Mouse (Mus musculus): ENCODE measurements at regions not wholly inside any gene's neighbourhood (a gene's known extent, or its start where the extent isn't known, plus 50 kb on each side); places are given as distances from the start of the nearest gene placed in this dataset.

DNA sequence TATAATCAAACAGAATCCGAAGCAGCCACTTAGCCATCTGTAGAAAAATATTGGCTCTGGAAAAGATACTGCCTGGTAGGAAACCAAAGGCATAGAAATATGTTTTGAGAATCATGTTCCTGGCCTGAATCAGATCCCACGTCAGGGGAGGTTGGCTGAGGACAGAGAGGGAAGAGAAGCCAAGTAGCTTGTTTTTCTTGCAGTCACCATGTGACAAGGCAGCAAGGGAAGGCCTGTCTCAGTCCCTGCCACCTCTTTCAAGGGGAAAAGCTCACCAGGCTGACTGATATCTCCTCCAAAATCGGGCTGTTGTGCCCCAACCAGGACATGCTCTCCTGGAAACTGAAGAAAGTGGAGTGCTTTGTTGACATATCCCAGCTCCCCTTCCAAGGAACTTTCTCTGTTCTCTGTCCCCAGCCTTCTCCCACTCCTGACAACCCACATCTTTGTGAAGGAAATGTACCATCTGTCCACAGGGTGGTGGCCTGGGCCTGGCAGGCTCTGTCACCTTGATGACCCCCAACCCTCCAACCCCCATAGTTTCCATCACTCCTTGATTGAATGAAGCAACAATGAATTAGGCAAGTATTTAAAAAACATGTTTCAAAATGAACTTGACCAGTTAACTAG, 104.3 kb upstream of the Foxn2 start:
- intact Hi-C loops (cut with DNase I): no loop called here
- no peak for DNase-seq

DNA sequence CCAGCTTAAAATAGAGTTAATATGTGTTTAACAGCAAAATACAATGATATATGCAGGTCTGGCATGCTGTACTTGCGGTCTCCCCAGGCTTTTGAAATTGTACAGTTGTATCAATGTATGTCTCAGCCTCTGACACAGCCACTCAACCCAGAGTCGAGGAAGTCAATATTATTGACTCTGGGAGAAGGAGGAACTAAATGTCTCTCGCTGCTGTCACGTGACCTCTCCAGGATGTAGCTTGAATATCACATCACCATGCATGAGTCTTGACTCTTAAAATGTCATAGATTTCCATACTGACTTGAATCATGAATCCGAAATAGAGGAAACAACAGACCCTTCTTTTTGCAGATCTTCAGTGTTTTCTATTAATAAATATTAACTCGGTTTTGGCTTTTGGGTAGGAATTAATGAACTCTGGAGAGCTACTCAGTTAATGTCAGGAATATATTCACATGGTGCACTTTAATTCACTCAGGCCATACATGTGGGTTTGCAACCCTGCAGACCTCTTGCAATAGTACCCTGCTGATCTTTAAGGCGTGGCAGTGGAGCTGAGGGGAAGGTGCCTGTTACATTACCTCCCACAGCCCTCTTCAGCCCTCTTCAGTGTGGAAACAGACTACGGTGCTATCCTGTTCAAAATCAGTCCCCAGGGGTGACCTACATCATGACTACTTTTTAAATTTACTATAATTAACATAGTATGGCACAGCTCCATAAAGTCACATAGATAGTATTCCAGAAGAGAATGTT, 102.7 kb upstream of the Foxn2 start:
- intact Hi-C loops (cut with DNase I): no loop called here

DNA sequence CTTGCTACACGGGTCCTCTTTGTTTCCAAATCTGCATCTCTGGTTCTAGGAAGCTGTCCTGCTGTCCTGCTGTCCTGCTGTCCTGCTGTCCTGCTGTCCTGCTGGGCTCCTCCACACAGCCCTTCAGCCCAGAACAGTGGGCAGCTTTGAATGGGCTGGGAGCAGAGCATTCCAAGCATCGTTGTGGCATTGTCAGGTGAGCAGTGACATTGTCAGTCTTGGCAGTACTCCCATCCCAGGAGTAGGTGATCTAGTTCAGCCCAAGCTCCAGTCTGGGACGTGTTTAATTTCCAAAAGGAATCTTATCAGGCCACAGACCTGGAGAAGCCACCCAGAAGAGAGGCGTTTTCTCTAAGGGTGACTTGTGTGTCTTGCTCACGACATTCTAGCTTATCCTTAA, 99.4 kb upstream of the Foxn2 start:
- DNase-seq: no peak
- intact Hi-C loops (cut with DNase I): no loop called here

More for the DNA sequence above, 102.7 kb upstream of the Foxn2 start:
- no peak for DNase-seq

DNA sequence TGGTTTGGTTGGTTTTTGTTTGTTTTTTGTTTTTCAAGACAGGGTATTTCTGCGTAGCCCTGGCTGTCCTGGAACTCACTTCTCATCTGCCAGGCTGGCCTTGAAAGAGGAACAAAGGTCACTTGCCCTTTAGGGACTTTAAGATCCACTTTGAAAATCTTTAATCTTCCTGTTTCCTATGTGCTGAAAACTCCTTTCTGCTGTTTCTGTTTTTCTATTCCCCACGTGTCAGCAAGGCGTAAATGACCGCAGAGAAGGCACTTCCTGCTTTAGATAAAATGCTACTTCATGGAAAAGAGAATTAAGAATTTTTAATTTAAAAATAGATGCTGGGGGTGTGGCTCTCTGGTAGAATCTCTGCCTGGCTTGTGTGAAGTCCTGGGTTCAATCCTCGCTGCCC, 98.9 kb upstream of the Foxn2 start:
- no peak for DNase-seq
- intact Hi-C loops (cut with DNase I): no loop called here

DNA sequence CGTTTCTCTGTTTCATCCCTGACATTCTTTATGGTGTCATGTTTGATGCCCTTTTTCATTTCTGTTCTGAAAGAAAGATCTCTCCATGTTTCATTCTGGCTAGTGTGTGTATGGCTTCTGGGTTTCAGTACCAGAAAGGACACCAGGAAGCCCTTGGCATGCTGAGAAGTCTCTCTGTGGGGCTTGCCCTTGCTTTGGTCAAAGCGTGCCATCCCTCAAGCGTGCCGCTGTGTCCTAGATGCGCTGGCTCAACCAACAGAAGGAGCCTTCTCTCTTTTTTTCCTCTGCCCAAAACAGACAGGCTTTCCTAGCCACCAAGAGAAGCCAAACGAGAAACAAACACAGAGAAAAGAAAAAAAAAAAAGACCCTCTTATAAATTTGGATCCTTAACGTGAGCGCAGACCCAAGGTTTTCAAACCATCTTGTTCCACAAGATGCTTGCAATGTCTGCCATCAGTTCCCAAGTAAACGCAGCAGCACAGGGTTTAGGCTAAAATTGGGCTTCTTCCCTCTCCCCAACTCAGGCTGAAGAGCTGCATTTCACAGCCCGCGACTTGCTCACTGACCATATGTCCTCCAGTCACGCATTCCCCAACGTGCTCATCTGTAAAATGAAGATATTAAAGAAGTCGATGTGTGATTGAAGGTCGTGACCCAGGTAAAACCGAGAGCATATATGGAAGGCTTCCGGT, 97.3 kb upstream of the Foxn2 start:
- intact Hi-C loops (cut with DNase I): no loop called here
- no peak for DNase-seq

DNA sequence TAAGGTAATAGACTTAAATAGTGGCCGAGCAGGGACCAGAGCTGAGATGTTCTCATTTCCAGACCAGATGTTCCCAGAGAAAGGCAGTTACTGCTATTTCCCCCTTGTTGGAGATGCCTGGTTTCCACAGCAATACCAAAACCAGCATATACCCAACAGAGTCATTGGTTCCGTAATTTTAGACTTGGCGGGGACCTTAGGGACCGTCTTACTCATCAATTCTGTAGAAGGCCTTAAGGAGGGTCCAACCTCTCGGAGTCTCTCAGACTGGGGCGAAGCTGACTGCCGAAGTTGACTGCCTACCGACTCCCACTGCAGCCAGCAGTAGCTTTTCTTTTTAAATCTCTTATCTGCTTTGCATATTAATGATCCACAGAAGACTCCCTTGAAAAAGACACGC, 95.1 kb upstream of the Foxn2 start:
- no peak for DNase-seq
- intact Hi-C loops (cut with DNase I): no loop called here

DNA sequence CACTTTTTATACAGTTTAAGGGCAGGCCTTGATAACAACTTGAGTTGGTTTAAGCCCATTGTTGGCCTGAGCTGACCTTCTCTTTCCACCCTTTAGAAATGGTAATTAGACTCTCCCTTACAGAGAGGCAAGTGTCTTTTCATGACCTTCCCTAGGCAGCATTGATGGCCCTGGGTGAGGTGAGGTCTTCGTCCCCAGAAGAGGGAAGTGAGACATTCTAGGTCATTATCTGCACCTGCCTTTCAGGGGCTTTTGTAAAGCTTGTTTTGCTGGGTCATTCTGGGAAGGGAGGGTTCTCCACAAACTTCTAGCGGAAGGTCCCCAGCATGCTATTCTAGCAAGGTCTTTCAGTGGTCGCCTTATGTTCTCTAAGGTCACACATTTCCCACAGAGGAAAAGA, 93.6 kb upstream of the Foxn2 start:
- intact Hi-C loops (cut with DNase I): no loop called here
- DNase-seq: no peak

DNA sequence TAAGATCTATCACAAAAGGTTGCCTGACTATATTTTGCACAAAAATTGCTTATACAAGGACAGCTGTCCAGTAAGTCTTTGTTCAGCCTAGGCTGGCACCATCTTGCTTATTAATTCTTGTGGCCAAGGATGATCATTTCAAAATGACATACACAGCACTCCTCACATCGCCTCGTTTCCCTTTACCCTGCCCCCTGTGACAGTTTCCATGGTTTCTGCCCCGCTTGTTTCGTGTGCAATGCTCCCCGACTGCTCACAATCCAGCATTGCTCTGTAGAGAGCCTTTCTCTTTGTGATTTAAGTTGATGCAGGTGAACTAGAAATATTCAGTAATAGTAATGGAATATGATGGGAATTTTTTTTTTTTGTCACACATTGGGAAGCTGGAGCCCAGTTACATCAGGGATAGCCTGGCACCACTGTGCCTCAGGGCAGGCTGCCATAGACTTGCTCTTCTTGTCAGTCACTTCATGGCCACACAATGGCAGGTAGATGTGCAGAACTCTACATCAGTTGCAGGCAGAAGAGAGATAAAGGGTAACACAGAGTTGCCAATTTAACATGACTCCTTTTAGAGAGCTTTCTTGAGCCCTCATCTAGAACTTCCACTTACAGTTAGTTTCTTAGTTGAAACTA, 90.6 kb upstream of the Foxn2 start:
- intact Hi-C loops (cut with DNase I): no loop called here
- DNase-seq: no peak

DNA sequence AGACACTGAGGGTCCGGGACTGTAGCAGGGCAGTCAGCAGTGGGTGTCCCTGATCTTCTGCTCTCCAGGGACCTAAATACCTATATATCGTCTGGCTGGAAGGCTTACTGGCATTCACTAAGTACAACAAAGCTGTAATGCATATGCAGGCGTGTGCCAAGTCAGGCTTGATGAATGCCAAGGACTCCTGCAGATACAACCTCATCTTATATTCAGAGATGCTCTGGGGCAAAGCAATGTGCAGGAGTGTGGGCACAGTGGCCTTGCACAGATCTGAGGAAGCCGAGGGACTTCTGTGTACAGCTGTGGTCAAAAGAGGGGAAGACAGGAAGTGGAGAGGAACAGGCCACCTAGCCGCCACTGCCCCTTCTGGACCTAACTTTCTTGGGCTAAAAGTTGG, 89.5 kb upstream of the Foxn2 start:
- intact Hi-C loops (cut with DNase I): no loop called here

DNA sequence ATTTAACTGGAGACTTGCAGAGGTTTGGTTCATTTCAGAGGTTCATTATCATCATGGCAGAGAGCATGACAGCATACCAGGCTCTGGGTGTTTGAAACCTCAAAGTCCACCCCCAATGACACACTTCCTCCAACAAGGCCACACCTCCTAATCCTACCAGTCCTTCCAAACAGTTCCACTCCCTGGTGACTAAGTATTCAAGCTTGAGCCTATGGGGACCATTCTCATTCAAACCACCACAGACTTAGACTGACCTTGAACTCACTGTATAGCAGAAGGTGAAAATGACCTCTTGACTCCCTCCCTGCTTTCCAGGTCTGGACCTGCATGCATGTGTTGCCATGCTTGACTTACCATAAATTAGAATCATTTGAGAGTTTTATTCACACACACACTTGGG, 87.6 kb upstream of the Foxn2 start:
- DNase-seq: no peak
- intact Hi-C loops (cut with DNase I): no loop called here

More for the DNA sequence above, 89.5 kb upstream of the Foxn2 start:
- DNase-seq: no peak

DNA sequence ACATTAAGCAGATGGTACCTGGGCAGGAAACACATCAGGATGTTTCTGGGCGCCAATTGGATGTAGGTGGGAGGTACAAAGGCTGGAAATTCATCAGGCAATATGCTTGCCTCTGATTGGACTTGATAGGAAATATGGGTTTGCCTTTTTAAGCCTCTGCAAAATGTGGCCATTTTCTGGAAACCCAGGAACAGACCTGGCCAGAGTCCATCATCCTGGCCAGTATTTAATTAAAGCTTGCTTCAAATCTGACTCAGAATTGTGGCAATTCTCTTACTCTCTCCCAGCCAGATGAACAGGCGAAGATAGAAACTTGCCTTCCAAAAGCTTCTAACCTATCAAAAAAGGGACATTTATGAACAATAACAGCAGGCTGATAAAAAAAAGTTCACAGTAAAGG, 79.3 kb upstream of the Foxn2 start:
- DNase-seq: no peak
- intact Hi-C loops (cut with DNase I): no loop called here

DNA sequence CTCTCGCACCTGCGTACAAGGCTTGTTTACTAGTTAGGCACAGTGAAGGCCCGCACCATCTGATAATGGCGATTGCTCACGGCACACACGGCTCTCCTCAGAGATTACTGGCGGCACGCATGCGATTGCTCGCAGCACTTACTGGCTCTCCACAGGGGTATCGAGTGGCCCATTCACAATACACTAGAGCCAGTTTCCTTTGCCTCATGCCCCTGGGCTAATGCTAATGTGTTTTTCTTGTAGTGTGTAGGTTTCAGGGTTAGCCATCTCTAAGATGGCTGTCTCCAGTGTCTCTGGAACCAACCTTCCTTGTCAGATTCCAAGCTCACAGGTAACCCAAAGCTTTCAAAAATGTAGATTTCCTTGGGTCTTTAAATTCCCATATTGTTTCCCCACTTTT, 78.1 kb upstream of the Foxn2 start:
- DNase-seq: no peak
- intact Hi-C loops (cut with DNase I): no loop called here

DNA sequence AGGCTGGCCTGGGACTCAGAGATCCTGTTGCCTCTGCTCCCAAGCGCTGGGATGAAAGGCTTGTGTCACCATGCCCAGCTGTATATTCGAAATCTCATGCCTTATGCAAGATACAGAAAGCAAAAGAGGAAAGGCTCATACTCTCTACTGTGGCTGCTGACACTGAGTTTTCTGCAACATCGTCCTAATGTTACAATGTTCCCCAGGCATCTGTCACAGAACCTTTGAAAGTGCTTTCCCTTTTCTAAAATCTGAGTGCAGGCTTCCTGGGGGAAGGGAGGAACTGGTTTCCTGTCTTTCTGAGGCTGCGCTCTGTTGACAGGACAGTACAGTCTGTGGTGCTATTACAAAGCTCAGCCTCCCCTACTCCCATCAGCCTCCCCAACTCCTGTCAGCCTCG, 72.6 kb upstream of the Foxn2 start:
- DNase-seq: no peak
- intact Hi-C loops (cut with DNase I): no loop called here

DNA sequence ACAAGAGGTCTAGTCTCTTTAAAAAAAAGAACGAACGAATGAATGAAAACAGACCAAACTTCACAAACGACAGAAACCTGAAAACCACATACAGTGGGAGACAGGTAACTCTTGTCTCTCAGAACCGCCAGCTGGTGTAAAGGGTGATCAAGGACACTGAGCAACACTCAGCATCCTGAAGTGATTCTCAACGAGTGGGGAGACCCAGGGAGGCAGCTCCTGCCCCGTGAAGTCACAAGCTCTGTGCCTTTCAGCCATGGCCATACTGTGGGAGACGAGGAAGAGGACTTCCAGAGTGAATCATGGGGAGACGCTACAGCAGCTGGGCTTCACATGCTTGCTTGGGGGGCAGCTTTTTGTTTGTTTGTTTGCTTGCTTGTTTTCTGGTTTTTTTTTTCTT, 70.5 kb upstream of the Foxn2 start:
- no peak for DNase-seq
- intact Hi-C loops (cut with DNase I): no loop called here

DNA sequence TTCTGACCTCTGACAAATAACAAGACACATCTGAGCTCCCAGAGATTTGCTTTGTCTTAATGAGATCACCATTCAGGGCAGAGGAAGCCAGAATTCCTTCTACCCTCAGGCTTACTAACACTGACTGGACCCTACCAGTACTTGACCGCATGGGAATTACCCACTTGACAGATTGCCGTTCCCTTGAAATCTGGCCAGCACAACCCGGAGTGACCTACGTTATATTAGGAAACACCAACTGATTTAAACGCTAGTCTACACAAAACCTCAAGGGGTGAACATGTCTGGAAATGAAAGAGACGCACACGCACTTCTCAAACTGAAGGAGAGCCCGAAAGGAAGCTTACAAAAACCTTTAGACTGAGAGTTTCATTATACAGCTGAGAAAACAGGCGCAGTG, 69.8 kb upstream of the Foxn2 start:
- intact Hi-C loops (cut with DNase I): no loop called here
- DNase-seq: no peak

DNA sequence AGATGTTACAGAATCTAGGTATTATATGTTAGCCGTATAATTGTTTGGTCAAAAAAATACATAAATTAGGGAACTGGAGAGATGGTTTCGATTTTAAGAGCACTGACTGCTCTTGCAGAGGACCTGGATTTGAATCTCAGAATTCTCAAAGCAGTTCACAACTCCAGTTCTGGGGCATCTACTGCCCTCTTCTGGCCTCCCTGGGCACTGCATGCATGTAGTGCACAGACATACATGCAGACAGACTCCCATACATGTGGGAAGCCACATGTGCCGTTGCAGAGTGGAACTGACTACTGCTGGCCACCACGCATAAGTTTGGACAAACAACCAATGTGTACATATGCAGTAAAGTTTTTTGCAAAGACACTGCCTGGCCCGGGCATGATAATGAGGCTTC, 62.0 kb upstream of the Foxn2 start:
- intact Hi-C loops (cut with DNase I): no loop called here

DNA sequence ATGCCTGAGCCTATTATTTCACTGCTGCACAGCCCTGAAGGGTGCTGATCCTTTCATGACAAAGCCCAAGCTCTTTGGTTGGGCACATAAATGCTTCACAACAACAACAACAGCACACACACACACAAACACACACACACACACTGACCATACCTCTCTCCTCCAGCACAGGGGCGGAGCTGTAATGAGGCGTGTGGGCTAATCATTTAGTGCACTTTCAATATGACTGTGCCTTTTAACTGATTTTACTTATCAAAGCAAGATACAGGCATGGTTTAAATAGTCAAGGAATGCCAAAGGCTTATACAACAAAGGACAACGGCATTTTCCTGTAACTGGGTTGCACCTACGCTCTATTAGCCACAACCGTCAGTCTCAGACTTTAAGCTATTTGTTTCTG, 61.1 kb upstream of the Foxn2 start:
- DNase-seq: no peak
- intact Hi-C loops (cut with DNase I): no loop called here

More for the DNA sequence above, 62.0 kb upstream of the Foxn2 start:
- DNase-seq: no peak

DNA sequence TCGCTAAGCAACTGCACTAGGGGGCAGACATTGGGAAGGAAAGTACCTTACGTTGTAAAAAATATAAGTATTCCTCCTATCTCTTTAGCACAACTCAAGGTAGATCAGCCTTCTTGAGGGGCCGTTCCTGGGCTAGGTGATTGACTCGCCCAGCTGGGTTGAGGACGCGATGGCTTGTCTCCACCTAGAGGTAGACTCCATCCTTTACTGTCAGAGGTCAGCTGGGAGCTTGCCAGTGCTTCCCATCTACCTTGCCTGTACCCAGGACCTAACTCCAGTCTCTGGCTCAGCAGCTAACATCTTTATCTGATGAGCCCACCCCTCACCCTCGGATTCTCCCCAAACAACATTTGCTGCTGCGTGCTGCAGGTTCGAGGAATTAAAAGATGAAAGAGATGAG, 59.4 kb upstream of the Foxn2 start:
- intact Hi-C loops (cut with DNase I): no loop called here

DNA sequence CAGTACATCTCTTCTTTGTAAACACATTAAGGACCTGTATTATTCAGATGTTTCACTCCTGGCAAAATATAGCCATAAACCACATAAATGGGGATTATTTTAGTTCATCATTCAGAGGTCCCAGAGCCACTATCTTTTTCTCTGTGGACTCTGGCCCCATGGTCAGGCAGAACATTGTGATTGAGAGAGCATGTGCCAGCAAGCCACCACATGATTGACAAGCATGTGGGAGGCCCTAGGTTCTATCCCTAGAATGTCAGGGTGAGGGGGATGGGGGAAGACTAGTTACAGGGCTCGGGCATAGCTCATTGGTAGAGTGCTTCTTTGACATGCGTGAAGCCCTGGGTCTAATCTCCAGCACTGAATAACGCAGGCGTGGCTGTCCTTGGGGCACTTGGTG, 57.1 kb upstream of the Foxn2 start:
- intact Hi-C loops (cut with DNase I): no loop called here
- DNase-seq: no peak

More for the DNA sequence above, 59.4 kb upstream of the Foxn2 start:
- no peak for DNase-seq

DNA sequence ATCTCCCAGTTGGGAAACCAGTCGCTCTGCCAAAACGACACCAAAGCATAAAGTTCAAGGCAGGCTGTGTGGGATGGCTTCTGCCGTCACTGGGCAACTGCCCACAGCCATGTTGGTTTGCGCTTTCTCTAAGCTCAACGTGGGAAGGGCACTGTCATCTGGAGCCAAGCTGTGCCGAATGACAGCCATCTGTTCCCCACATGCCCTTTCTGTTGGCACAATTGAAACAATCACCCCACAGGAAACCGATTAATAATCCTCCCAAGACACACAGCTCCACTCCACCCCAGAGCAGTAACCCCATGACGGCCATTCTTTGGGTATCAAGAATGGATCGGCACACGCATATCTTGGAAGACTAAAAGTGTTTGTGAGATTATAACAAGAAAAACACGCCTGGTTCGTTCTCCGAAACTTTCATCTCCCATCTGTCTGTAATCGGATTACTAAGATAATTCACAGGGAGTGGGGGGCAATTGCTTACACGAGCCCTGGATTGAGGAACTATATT, 52.0 kb upstream of the Foxn2 start:
- DNase-seq: peak; percentile 81
- intact Hi-C loops (cut with DNase I): no loop called here

DNA sequence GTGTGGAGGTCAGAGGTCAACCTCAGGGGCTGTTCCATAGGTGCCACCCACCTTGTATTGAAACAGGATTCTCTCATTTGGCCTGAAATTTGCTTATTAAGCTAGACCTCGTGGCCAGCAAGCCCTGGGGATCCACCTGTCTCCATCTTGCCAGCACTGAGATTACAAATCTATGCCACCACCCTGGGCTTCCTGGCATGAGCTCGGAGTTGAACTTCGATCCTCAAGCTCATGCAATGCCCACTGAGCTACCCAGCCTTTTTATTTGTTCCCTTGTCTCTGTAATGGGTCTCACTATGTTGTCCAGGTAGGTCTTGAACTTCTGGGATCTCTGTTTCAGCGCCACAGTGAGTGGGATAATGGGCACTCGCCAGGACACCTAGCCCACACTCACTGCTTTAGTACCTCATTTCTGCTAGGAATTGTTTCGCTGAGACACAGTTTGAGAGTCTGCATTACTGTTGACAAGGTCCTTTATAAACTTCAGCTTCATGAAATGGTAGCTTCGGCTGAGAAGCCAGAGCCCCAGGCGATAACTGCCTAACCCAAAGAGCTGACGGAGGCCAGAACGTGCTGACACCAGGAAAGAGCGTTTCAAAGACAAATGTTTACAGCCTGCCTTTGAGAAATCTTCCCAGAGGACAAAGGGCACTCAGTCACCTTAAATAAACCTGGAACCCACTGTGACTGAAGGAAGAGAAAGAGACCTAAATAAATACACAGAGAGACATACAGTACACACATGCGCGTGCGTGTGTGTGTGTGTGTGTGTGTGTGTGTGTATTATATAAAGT, 50.6 kb upstream of the Foxn2 start:
- no peak for DNase-seq
- intact Hi-C loops (cut with DNase I): no loop called here

Data from left cerebral cortex, postnatal 4 days (tissue).